Mouse (Mus musculus) C2C12 (cell line): ENCODE measurements around the gene Prkg1. TPM values are rescaled to one million over a fixed set of nuclear protein-coding genes. Genes with fewer than 3 reads are reported as not detected.

Experiments
- H3K27me3 ChIP-seq: one replicate; pipeline ENCODE4 v1.6.1; 2011; ENCODE audit not compliant: control insufficient read depth, insufficient read depth, insufficient read length
- H3K36me3 ChIP-seq: one replicate; pipeline ENCODE4 v1.6.1; 2011; ENCODE audit not compliant: control insufficient read depth, insufficient read depth
- H3K4me3 ChIP-seq: one replicate; pipeline ENCODE4 v1.5.1; 2011; ENCODE audit warnings: mild to moderate bottlenecking, control low read depth; ENCODE audit not compliant: poor library complexity, insufficient read depth, severe bottlenecking
- H3K79me2 ChIP-seq: one replicate; pipeline ENCODE4 v1.6.1; 2011; ENCODE audit not compliant: control insufficient read depth, insufficient read depth
- H3K79me3 ChIP-seq: one replicate; pipeline ENCODE4 v1.6.1; 2011; ENCODE audit warnings: low read depth, control low read depth
- H3ac ChIP-seq: one replicate; pipeline ENCODE3; 2011; ENCODE audit warnings: low read depth; ENCODE audit not compliant: control insufficient read depth, insufficient read length
- CEBPB ChIP-seq: IDR thresholded peaks from one replicate; pipeline ENCODE4 v1.6.1; 2011; ENCODE audit warnings: low read depth, mild to moderate bottlenecking, control low read depth, moderate library complexity
- CTCF ChIP-seq: IDR thresholded peaks from one replicate; pipeline ENCODE4 v1.5.1; 2011; ENCODE audit not compliant: control insufficient read depth, insufficient read depth, insufficient read length
- FOSL1 ChIP-seq: IDR thresholded peaks from one replicate; pipeline ENCODE4 v1.8.0; 2011; ENCODE audit warnings: mild to moderate bottlenecking, low read length; ENCODE audit not compliant: poor library complexity, insufficient read depth, severe bottlenecking
- MAX ChIP-seq: IDR thresholded peaks from one replicate; pipeline ENCODE4 v1.6.1; 2011; ENCODE audit warnings: mild to moderate bottlenecking, control low read depth
- MYOD1 ChIP-seq: IDR thresholded peaks from one replicate; pipeline ENCODE4 v1.6.1; 2011; ENCODE audit warnings: low read depth; ENCODE audit not compliant: control insufficient read depth, insufficient read length
- MYOG ChIP-seq: IDR thresholded peaks from one replicate; pipeline ENCODE4 v1.6.1; 2011; ENCODE audit not compliant: control insufficient read depth, insufficient read length; ENCODE audit errors: extremely low read depth
- USF1 ChIP-seq: IDR thresholded peaks from one replicate; pipeline ENCODE4 v1.6.1; 2011; ENCODE audit warnings: low read depth, mild to moderate bottlenecking, control low read depth, moderate library complexity
- polyA plus RNA-seq: library from polyadenylated mRNA; unstranded; fragments of >200 nt; fragmentation: generic; extraction: Trizol; gene quantifications from one replicate; pipeline ENCODE4 v1.2.1, GENCODE M21; 2012; ENCODE audit warnings: missing spikeins

Prkg1 gene
- polyA plus RNA-seq, 1 experiment = 0.47 TPM

DNA sequence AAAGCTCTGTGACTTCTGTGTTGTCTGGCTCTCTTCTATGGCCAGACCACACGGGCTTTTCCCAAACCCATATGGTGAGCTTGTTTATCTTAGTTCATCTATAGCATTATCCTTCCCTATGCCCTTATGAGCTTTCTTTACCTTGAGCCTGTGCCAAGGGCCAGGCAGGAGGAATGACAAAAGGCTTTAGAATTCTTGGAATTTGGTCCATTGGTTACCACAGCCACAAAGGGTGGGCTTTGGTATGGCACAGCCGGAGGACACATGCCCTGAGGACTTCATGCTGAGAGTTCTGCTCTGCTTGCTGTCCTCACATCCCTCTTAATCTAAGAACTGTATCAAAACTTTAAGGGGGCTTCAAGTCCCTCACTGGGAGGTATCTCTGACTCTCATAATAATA is 628.5 kb downstream of the Prkg1 start:
- no peak overlapping the region for H3K4me3 ChIP-seq
- H3K79me2 ChIP-seq = no peaks in the 10 kb centered on the region
- TF ChIP-seq MAX (no peak), CEBPB (no peak), MYOG (no peak), CTCF (no peak), USF1 (no peak), FOSL1 (no peak)
- H3K27me3 ChIP-seq = no peaks in the 10 kb centered on the region
- H3ac ChIP-seq = no peak overlapping the region
- no peaks in the 10 kb centered on the region for H3K79me3 ChIP-seq
- no peaks in the 10 kb centered on the region for H3K36me3 ChIP-seq

GRCm38 (mm10) chr19:31132614-31133013 is 632.2 kb downstream of the Prkg1 start:
- H3K4me3 ChIP-seq = no peak overlapping the region
- no peak overlapping the region for H3ac ChIP-seq
- TF ChIP-seq MYOG = no peak
- H3K79me3 ChIP-seq = no peaks in the 10 kb centered on the region
- H3K36me3 ChIP-seq = no peaks in the 10 kb centered on the region
- no peaks in the 10 kb centered on the region for H3K27me3 ChIP-seq
- no peaks in the 10 kb centered on the region for H3K79me2 ChIP-seq

DNA sequence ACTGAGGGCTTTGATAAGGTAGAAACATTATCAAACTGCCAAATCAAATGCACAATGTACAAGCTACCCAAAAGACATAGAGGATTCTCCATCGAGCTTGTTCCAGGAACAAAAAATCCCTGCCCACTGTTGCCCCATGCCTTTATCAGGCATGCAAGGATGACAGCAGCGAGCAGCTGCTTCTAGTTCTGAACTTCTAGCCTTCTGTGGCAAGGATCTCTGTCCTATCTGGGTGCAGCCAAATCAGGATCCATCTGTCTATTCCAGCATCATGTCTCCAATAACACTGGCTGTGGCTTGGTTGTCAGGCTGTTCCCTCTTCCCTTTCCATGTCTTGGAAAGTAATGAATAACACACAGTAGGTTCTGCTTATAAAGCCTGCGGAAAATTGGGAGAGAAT is 640.2 kb downstream of the Prkg1 start:
- H3K36me3 ChIP-seq = no peaks in the 10 kb centered on the region
- no peak for TF ChIP-seq CTCF
- TF ChIP-seq CEBPB = no peak
- no peak for TF ChIP-seq FOSL1
- TF ChIP-seq MAX = no peak
- no peak for TF ChIP-seq USF1
- no peak for TF ChIP-seq MYOG
- no peak for TF ChIP-seq MYOD1
- no peak overlapping the region for H3ac ChIP-seq
- H3K79me3 ChIP-seq = no peaks in the 10 kb centered on the region
- H3K79me2 ChIP-seq = no peaks in the 10 kb centered on the region
- H3K4me3 ChIP-seq = no peak overlapping the region
- no peaks in the 10 kb centered on the region for H3K27me3 ChIP-seq

- H3K36me3 ChIP-seq = no peaks in the 10 kb centered on the region
- H3K79me2 ChIP-seq = no peaks in the 10 kb centered on the region
- H3K4me3 ChIP-seq = no peak overlapping the region
- no peaks in the 10 kb centered on the region for H3K27me3 ChIP-seq
- no peak for TF ChIP-seq CTCF
- no peak for TF ChIP-seq MYOD1
- TF ChIP-seq FOSL1 = no peak
- TF ChIP-seq USF1 = no peak
- no peak overlapping the region for H3ac ChIP-seq
- no peaks in the 10 kb centered on the region for H3K79me3 ChIP-seq
These were observed 650.1 kb downstream of the Prkg1 start for GRCm38 (mm10) chr19:31114690-31115089.

DNA sequence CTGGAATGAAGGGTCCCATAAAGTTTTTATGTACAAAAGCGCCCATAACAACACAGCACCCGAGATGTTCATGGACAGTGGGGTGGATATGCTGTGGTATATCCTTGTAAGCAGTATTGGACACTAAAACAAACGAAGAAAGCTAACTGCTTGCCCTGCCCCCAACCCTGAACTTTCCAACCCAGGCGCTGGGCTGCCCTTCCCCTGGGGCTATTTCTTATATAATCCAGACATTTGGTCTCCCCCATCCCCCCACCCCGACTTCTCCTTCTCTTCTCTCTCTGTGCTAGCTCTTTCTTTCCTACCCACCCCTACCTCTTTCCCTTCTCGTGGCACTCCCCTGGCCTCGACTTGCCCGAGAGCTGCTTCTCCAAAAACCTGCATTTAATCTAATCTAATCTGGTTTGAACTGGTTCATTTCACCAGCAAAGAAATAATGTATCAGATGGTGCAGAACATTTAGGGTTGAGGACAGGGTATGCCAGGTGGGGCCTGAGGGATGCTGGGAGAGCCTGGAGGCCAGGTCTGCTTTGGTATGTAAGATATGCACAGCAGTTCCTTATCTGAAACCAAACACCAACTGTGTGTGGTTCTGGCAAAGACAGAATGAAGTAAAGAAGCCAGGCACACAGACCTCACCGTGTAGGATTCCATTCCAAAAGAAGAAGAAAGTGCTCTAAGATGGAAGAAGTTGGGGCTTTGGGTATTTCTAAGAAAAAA is 657.8 kb downstream of the Prkg1 start:
- TF ChIP-seq CEBPB (no peak), MAX (no peak), FOSL1 (no peak), MYOG (no peak), MYOD1 (no peak), USF1 (no peak), CTCF (no peak)
- H3ac ChIP-seq = no peak overlapping the region
- H3K36me3 ChIP-seq = no peaks in the 10 kb centered on the region
- H3K4me3 ChIP-seq = no peak overlapping the region
- no peaks in the 10 kb centered on the region for H3K79me3 ChIP-seq
- no peaks in the 10 kb centered on the region for H3K79me2 ChIP-seq
- no peaks in the 10 kb centered on the region for H3K27me3 ChIP-seq

GRCm38 (mm10) chr19:31106036-31106435 is 658.8 kb downstream of the Prkg1 start:
- Histone ChIP-seq H3ac (no peak overlapping the region), H3K4me3 (no peak overlapping the region), H3K79me2 (no peaks in the 10 kb centered on the region), H3K36me3 (no peaks in the 10 kb centered on the region), H3K27me3 (no peaks in the 10 kb centered on the region), H3K79me3 (no peaks in the 10 kb centered on the region)
- TF ChIP-seq CTCF (no peak), CEBPB (no peak), MYOD1 (no peak), USF1 (no peak), FOSL1 (no peak), MAX (no peak), MYOG (no peak)

DNA sequence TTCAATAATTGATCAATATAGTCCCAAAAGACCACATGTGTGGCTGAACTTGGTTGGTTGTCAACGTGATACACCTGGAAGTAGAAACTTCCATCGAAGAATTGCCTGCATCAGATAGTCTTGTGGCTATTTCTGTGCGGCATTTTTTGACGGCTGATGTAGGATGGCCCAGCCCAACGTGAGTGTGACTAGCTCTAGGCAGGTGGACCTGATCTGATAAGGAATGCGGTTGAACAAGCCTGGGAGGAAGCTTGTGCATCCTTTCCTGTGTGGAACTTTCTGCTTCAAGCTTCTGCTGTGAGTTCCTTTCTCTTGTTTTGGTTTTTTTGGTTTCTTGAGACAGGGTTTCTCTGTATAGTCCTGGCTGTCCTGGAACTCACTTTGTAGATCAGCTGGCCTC is 660.1 kb downstream of the Prkg1 start:
- no peaks in the 10 kb centered on the region for H3K36me3 ChIP-seq
- H3K79me3 ChIP-seq = no peaks in the 10 kb centered on the region
- TF ChIP-seq MYOD1 (no peak), CEBPB (no peak), CTCF (no peak), FOSL1 (no peak), MYOG (no peak), USF1 (no peak)
- H3K27me3 ChIP-seq = no peaks in the 10 kb centered on the region
- H3K79me2 ChIP-seq = no peaks in the 10 kb centered on the region
- H3K4me3 ChIP-seq = no peak overlapping the region
- no peak overlapping the region for H3ac ChIP-seq
